Mouse (Mus musculus) MEL (cell line): Measurements from ENCODE around the gene Bdkrb2. TPM values are rescaled to one million over a fixed set of nuclear protein-coding genes. Genes with fewer than 3 reads are reported as not detected.

Experiments
- DNase-seq: peaks from one replicate; pipeline ENCODE4 v3.0.0; 2011; ENCODE audit warnings: low read depth, low spot score
- H3K27ac ChIP-seq: 2 replicates; pipeline ENCODE4 v1.5.1; 2012; ENCODE audit warnings: low read depth, mild to moderate bottlenecking, control low read depth, low read length, moderate library complexity; ENCODE audit not compliant: control insufficient read depth
- H3K27me3 ChIP-seq, 2 experiments: fragments of 150-350 bp in 1 of 2; sonication (generic) in 1 of 2; 2 replicates each; pipeline ENCODE4 v1.6.1; 2012; ENCODE audit warnings: low read length in 2 of 2, mild to moderate bottlenecking in 2 of 2, improper control_type of control experiment in 1 of 2, moderate library complexity in 1 of 2; ENCODE audit not compliant: insufficient read depth in 2 of 2, control insufficient read depth in 1 of 2
- H3K36me3 ChIP-seq, 2 experiments: 2 replicates each; pipeline ENCODE4 v1.6.1; 2012 to 2014; ENCODE audit warnings: low read length in 2 of 2, improper control_type of control experiment in 1 of 2, inconsistent platforms in 1 of 2, mild to moderate bottlenecking in 1 of 2; ENCODE audit not compliant: insufficient read depth in 2 of 2, control insufficient read depth in 1 of 2
- H3K4me1 ChIP-seq, 2 experiments: fragments of 150-350 bp in 1 of 2; sonication (generic) in 1 of 2; 2 replicates each; pipeline ENCODE4 v1.6.1; 2012; ENCODE audit warnings: low read length in 2 of 2, improper control_type of control experiment in 1 of 2, mild to moderate bottlenecking in 1 of 2; ENCODE audit not compliant: insufficient read depth in 2 of 2, control insufficient read depth in 1 of 2
- H3K4me3 ChIP-seq, 2 experiments: fragments of 150-350 bp in 1 of 2; sonication (generic) in 1 of 2; 2 replicates each; pipeline ENCODE4 v1.5.1; 2012; ENCODE audit warnings: low read depth in 2 of 2, low read length in 2 of 2, mild to moderate bottlenecking in 2 of 2, moderate library complexity in 2 of 2, control low read depth in 1 of 2, improper control_type of control experiment in 1 of 2; ENCODE audit not compliant: control insufficient read depth in 1 of 2, insufficient read depth in 1 of 2
- H3K79me2 ChIP-seq: 2 replicates; pipeline ENCODE4 v1.6.1; 2012; ENCODE audit warnings: mild to moderate bottlenecking, low read length, moderate library complexity; ENCODE audit not compliant: control insufficient read depth, poor library complexity, insufficient read depth
- H3K9ac ChIP-seq: 2 replicates; pipeline ENCODE4 v1.6.1; 2012; ENCODE audit warnings: low read depth, mild to moderate bottlenecking, control low read depth, low read length, moderate library complexity; ENCODE audit not compliant: control insufficient read depth, poor library complexity, severe bottlenecking
- H3K9me3 ChIP-seq: fragments of 150-350 bp; sonication (generic); replicated peaks from 2 replicates; pipeline ENCODE4 v1.6.1; 2012; ENCODE audit warnings: mild to moderate bottlenecking, low read length, improper control_type of control experiment, moderate library complexity; ENCODE audit not compliant: insufficient read depth
- CHD1 ChIP-seq: IDR thresholded peaks from 2 replicates; pipeline ENCODE4 v1.6.1; 2012; ENCODE audit warnings: low read depth, mild to moderate bottlenecking, inconsistent platforms, low read length, improper control_type of control experiment
- CHD2 ChIP-seq: IDR thresholded peaks from 2 replicates; pipeline ENCODE4 v1.6.1; 2011; ENCODE audit warnings: low read length, improper control_type of control experiment
- CTCF ChIP-seq, 3 experiments: IDR thresholded peaks in 2 of 3; conservative IDR thresholded peaks in 1 of 3; 2 replicates each; pipeline ENCODE4 v1.5.1; 2011 to 2012; ENCODE audit warnings: low read length in 3 of 3, low read depth in 2 of 3, mild to moderate bottlenecking in 2 of 3, improper control_type of control experiment in 1 of 3, inconsistent platforms in 1 of 3, mixed read lengths in 1 of 3, moderate library complexity in 1 of 3; ENCODE audit not compliant: control insufficient read depth in 1 of 3, insufficient read depth in 1 of 3, poor library complexity in 1 of 3, severe bottlenecking in 1 of 3
- ELF1 ChIP-seq: IDR thresholded peaks from 2 replicates; pipeline ENCODE4 v1.6.1; 2014; ENCODE audit warnings: low read depth, mild to moderate bottlenecking, inconsistent platforms, low read length, improper control_type of control experiment, moderate library complexity
- ETS1 ChIP-seq: IDR thresholded peaks from 2 replicates; pipeline ENCODE4 v1.6.1; 2012; ENCODE audit warnings: low read depth, mild to moderate bottlenecking, inconsistent platforms, low read length, improper control_type of control experiment, moderate library complexity
- GATA1 ChIP-seq: IDR thresholded peaks from 2 replicates; pipeline ENCODE4 v1.6.1; 2011; ENCODE audit warnings: low read depth, low read length, improper control_type of control experiment
- HCFC1 ChIP-seq: IDR thresholded peaks from 2 replicates; pipeline ENCODE4 v1.6.1; 2012; ENCODE audit warnings: low read depth, mild to moderate bottlenecking, inconsistent platforms, low read length, improper control_type of control experiment, moderate library complexity
- JUND ChIP-seq: IDR thresholded peaks from 2 replicates; pipeline ENCODE4 v1.6.1; 2011; ENCODE audit warnings: low read depth, mild to moderate bottlenecking, improper control_type of control experiment, low read length
- MAFK ChIP-seq: IDR thresholded peaks from 2 replicates; pipeline ENCODE4 v1.6.1; 2011; ENCODE audit warnings: low read depth, mild to moderate bottlenecking, low read length, improper control_type of control experiment, borderline replicate concordance
- MXI1 ChIP-seq: IDR thresholded peaks from 2 replicates; pipeline ENCODE4 v1.6.1; 2011; ENCODE audit warnings: mild to moderate bottlenecking, low read depth, low read length, improper control_type of control experiment
- MYB ChIP-seq: IDR thresholded peaks from 2 replicates; pipeline ENCODE4 v1.6.1; 2011; ENCODE audit warnings: mild to moderate bottlenecking, low read depth, low read length, improper control_type of control experiment
- MYC ChIP-seq: IDR thresholded peaks from 2 replicates; pipeline ENCODE4 v1.6.1; 2011; ENCODE audit warnings: low read depth, mild to moderate bottlenecking, low read length, improper control_type of control experiment, moderate library complexity
- NELFE ChIP-seq: IDR thresholded peaks from 2 replicates; pipeline ENCODE4 v1.6.1; 2011; ENCODE audit warnings: low read depth, low read length, improper control_type of control experiment
- NRF1 ChIP-seq: IDR thresholded peaks from 2 replicates; pipeline ENCODE4 v1.6.1; 2014; ENCODE audit warnings: low read depth, mild to moderate bottlenecking, inconsistent platforms, low read length, improper control_type of control experiment, moderate library complexity; ENCODE audit not compliant: poor library complexity, insufficient read depth, severe bottlenecking
- POLR2A ChIP-seq, 2 experiments: IDR thresholded peaks; 2 replicates each; pipeline ENCODE4 v1.6.1; 2011 to 2012; ENCODE audit warnings: low read length in 2 of 2, mild to moderate bottlenecking in 2 of 2, control low read depth in 1 of 2, improper control_type of control experiment in 1 of 2, low read depth in 1 of 2, moderate library complexity in 1 of 2; ENCODE audit not compliant: control insufficient read depth in 1 of 2, insufficient read depth in 1 of 2, poor library complexity in 1 of 2
- POLR2AphosphoS2 ChIP-seq: IDR thresholded peaks from 2 replicates; pipeline ENCODE4 v1.6.1; 2011; ENCODE audit warnings: low read length, improper control_type of control experiment
- SIN3A ChIP-seq: IDR thresholded peaks from 2 replicates; pipeline ENCODE4 v1.6.1; 2012; ENCODE audit warnings: low read length, improper control_type of control experiment, inconsistent platforms
- TBP ChIP-seq: IDR thresholded peaks from 2 replicates; pipeline ENCODE4 v1.8.0; 2011; ENCODE audit warnings: low read depth, low read length, improper control_type of control experiment
- TCF12 ChIP-seq: IDR thresholded peaks from 2 replicates; pipeline ENCODE4 v1.6.1; 2014; ENCODE audit warnings: low read depth, mild to moderate bottlenecking, inconsistent platforms, low read length, improper control_type of control experiment, moderate library complexity
- USF1 ChIP-seq: IDR thresholded peaks from 2 replicates; pipeline ENCODE4 v1.6.1; 2014; ENCODE audit warnings: low read depth, mild to moderate bottlenecking, inconsistent platforms, low read length, improper control_type of control experiment, moderate library complexity
- ZKSCAN1 ChIP-seq: IDR thresholded peaks from 2 replicates; pipeline ENCODE4 v1.6.1; 2012; ENCODE audit warnings: low read depth, mild to moderate bottlenecking, inconsistent platforms, low read length, improper control_type of control experiment, moderate library complexity
- polyA plus RNA-seq, 2 experiments: library from polyadenylated mRNA; stranded (reverse) in 1 of 2; unstranded in 1 of 2; fragments of >175 nt in 1 of 2; fragments of >200 nt in 1 of 2; gene quantifications; 2 replicates each; pipeline versions ENCODE4 v1.2.1 to v1.2.4; 2012; ENCODE audit warnings: low replicate concordance in 2 of 2, low read depth in 1 of 2; ENCODE audit not compliant: insufficient read length in 2 of 2, insufficient read depth in 1 of 2, missing spikeins in 1 of 2
- total RNA-seq: library from RNA; depleted of rRNA; stranded (reverse); fragments of 300-350 nt; gene quantifications from 2 replicates; pipeline ENCODE4 v1.2.3, GENCODE M21; 2012

Gene Bdkrb2
- total and polyA plus RNA-seq, 3 experiments, result not detected

DNA sequence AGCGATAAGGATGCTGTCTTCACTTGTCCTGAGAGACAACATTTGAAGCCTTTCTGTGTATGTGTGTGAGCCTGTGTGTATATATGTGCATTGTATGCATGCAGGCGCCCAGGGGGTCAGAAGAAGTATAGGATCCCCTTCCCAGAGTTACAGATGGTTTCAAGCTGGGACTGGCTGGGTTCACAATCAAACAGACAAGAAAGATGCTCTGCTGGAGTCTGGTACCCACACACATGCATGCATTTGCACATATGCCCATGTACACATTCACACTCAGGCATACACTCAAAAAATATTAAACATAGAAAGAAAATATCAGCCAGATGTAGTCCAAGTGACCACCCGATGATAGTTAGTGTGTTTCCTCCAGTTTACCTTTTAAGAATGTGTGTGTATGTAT lies 20.5 kb upstream of the Bdkrb2 start:
- DNase-seq, result no peak
- TF ChIP-seq NELFE, result no peak
- TF ChIP-seq POLR2AphosphoS2, result no peak
- TF ChIP-seq SIN3A, result no peak
- no peak for TF ChIP-seq CTCF (IDR thresholded peaks at IDR 0.05 in 2 of 3, conservative IDR thresholded peaks at IDR 0.05 in 1 of 3; ENCODE audit: control insufficient read depth in 1 of 3, insufficient read depth in 1 of 3, low read depth in 2 of 3, low read length in 3 of 3, poor library complexity in 1 of 3, severe bottlenecking in 1 of 3)

DNA sequence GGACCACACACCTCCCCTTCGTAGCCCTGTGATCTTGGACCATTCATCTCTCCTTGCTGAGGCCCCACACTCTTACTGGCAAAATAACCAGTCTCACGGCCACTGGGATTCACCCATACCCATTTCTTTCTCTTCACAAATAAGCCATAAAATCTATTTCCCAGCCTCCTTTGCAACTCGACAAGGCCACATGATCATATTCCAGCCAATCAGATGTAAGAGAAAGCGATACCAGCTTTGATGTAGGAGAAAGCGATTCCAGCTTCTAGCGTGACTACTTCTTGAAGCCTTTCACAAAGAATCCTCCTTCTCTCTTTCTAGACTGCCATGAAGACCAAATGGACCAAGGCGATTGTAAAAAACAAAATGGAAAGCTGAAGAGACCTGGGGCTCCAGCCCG lies 19.9 kb upstream of the Bdkrb2 start:
- TF ChIP-seq TBP, result no peak
- peak; percentile 53 for TF ChIP-seq USF1
- DNase-seq, result no peak
- Histone ChIP-seq H3K9me3 (no peaks in the 10 kb centered on the region), H3K36me3 (no peaks in the 10 kb centered on the region), H3K27ac (no peak overlapping the region), H3K4me1 (no peaks in the 10 kb centered on the region), H3K79me2 (no peaks in the 10 kb centered on the region), H3K9ac (no peak overlapping the region), H3K27me3 (no peaks in the 10 kb centered on the region; a peak in 1 of 4 replicates), H3K4me3 (no peak overlapping the region)

More for the DNA sequence above, 20.5 kb upstream of the Bdkrb2 start:
- Histone ChIP-seq H3K27ac (no peak overlapping the region), H3K27me3 (no peaks in the 10 kb centered on the region; a peak in 1 of 4 replicates), H3K4me1 (no peaks in the 10 kb centered on the region), H3K36me3 (no peaks in the 10 kb centered on the region), H3K9me3 (no peaks in the 10 kb centered on the region), H3K79me2 (no peaks in the 10 kb centered on the region), H3K4me3 (no peak overlapping the region), H3K9ac (no peak overlapping the region)

GRCm38 (mm10) chr12:105543751-105544150 lies 19.3 kb upstream of the Bdkrb2 start:
- Histone ChIP-seq H3K27ac (no peak overlapping the region), H3K4me1 (no peaks in the 10 kb centered on the region)
- DNase-seq, result no peak
- no peak for TF ChIP-seq MYC
- TF ChIP-seq TCF12, result no peak
- TF ChIP-seq MAFK, result no peak
- no peak for TF ChIP-seq ELF1
- TF ChIP-seq GATA1, result no peak
- no peak for TF ChIP-seq MYB
- TF ChIP-seq ETS1, result no peak
- no peak for TF ChIP-seq NELFE
- no peak for TF ChIP-seq MXI1
- TF ChIP-seq NRF1, result no peak
- TF ChIP-seq HCFC1, result no peak
- no peak for TF ChIP-seq ZKSCAN1
- TF ChIP-seq CHD2, result no peak
- TF ChIP-seq CHD1, result no peak
- TF ChIP-seq POLR2A (IDR thresholded peaks at IDR 0.05; ENCODE audit: control insufficient read depth in 1 of 2, insufficient read depth in 1 of 2, low read depth in 1 of 2, low read length in 2 of 2, poor library complexity in 1 of 2), result no peak
- TF ChIP-seq USF1, result no peak
- TF ChIP-seq CTCF (IDR thresholded peaks at IDR 0.05 in 2 of 3, conservative IDR thresholded peaks at IDR 0.05 in 1 of 3; ENCODE audit: control insufficient read depth in 1 of 3, insufficient read depth in 1 of 3, low read depth in 2 of 3, low read length in 3 of 3, poor library complexity in 1 of 3, severe bottlenecking in 1 of 3), result no peak
- no peak for TF ChIP-seq JUND
- TF ChIP-seq, all 39 proteins: peak for 0
- H3K9me3 ChIP-seq, result no peaks in the 10 kb centered on the region
- no peak overlapping the region for H3K9ac ChIP-seq
- H3K79me2 ChIP-seq, result no peaks in the 10 kb centered on the region
- H3K27me3 ChIP-seq, result no peaks in the 10 kb centered on the region; a peak in 1 of 4 replicates
- H3K36me3 ChIP-seq, result no peaks in the 10 kb centered on the region
- H3K4me3 ChIP-seq, result no peak overlapping the region
